Mouse (Mus musculus) intestine, postnatal 0 days (tissue): ENCODE measurements around the gene Vgll2. TPM values are rescaled to one million over a fixed set of nuclear protein-coding genes. Genes with fewer than 3 reads are reported as not detected.
A peak's percentile ranks its signal among the peaks of the same experiment; 100 is the strongest.

Experiments used
- ATAC-seq: fragments of 200-750 bp; cut with Nextera tagmentation; 2 replicates; pipeline ENCODE4 v1.8.0; 2017; ENCODE audit warnings: mild to moderate bottlenecking, moderate TSS enrichment, moderate library complexity
- H3K27ac ChIP-seq: fragments of 300-500 bp; sonication (generic); 2 replicates; pipeline ENCODE4 v1.5.1; 2014; ENCODE audit warnings: mild to moderate bottlenecking, low read depth, low read length, moderate library complexity
- H3K27me3 ChIP-seq: fragments of 300-500 bp; sonication (generic); replicated peaks from 2 replicates; pipeline ENCODE4 v1.6.1; 2014; ENCODE audit warnings: low read length, mixed read lengths; ENCODE audit not compliant: control insufficient read depth, insufficient read depth
- H3K36me3 ChIP-seq: fragments of 300-500 bp; sonication (generic); 2 replicates; pipeline ENCODE4 v1.6.1; 2014; ENCODE audit warnings: mild to moderate bottlenecking, moderate library complexity; ENCODE audit not compliant: control insufficient read depth, insufficient read depth
- H3K4me1 ChIP-seq: fragments of 300-500 bp; sonication (generic); replicated peaks from 2 replicates; pipeline ENCODE4 v1.6.1; 2014; ENCODE audit warnings: antibody characterized with exemption, low read length, mixed read lengths; ENCODE audit not compliant: control insufficient read depth, insufficient read depth
- H3K4me2 ChIP-seq: fragments of 300-500 bp; sonication (generic); replicated peaks from 2 replicates; pipeline ENCODE4 v1.6.1; 2014; ENCODE audit warnings: low read depth, mild to moderate bottlenecking, moderate library complexity
- H3K4me3 ChIP-seq: fragments of 300-500 bp; sonication (generic); 2 replicates; pipeline ENCODE4 v1.5.1; 2014; ENCODE audit warnings: low read depth, low read length
- H3K9ac ChIP-seq: fragments of 300-500 bp; sonication (generic); 2 replicates; pipeline ENCODE4 v1.6.1; 2014; ENCODE audit warnings: mild to moderate bottlenecking, low read depth, low read length
- H3K9me3 ChIP-seq: fragments of 300-500 bp; sonication (generic); 2 replicates; pipeline ENCODE4 v1.6.1; 2016; ENCODE audit warnings: mixed run types; ENCODE audit not compliant: control insufficient read depth
- CTCF ChIP-seq: sonication (generic); IDR thresholded peaks from 2 replicates; pipeline ENCODE4 v1.5.1; 2016; ENCODE audit warnings: low read depth, mild to moderate bottlenecking, control low read depth, antibody characterized with exemption, moderate library complexity
- WGBS: fragments of 180-500 bp; shearing (Covaris S2); extraction: QIAGEN DNeasy Blood & Tissue Kit; methylation state at CpG from one replicate; pipeline ENCODE4 v1.1.7; 2014; 5-methylcytosine and 5-hydroxymethylcytosine counted together
- polyA plus RNA-seq: library from polyadenylated mRNA; unstranded; fragments of >200 nt; fragmentation: Nextera tagmentation; extraction: Ambion mirVana; gene quantifications from 2 replicates; pipeline ENCODE4 v1.2.1, GENCODE M21; 2015

Gene Vgll2
- not detected in 2 replicates for polyA plus RNA-seq

DNA sequence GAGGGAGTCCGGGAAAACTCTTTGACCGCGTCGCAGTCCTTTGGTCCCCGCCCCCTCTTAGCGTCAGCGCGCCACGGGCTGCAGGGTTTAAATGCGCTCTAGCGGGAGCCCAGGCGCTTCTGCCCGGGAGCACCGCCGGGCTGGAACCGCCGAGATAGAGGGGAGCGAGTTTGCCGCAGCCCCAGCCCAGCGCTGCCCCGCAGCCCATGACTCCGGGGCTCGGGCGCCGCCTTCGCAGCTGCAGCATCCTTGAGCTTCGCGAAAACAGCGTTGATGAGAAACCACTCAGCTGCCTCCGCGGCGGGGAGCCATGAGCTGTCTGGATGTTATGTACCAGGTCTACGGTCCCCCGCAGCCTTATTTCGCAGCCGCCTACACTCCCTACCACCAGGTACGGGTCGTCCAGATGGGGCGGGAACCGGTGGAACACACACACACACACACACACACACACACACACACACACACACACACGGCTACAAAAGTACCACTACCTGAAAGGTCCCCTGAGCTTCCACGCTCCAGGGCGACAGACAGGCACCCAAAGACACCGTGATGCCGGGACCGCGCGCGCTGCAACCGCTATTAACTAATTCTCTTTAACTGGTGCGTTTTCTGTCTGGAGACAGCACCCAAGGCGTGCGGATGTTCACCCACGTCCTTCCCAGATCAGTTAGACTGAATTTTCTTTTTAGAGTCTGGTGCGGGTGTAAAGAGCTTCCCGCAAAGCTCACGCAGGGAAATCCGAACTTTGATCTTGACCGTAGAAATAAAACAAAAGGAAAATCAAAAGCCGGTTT lies at the start of gene Vgll2:
Gene Vgll2, plus strand, starts transcription at position 90 of the 800 bp plus-strand sequence.
- Histone ChIP-seq H3K36me3 (no peaks in the 10 kb centered on the region), H3K9ac (no peak within 1 kb of the TSS), H3K27me3 (peaks cover 80% of the 10 kb centered on the region), H3K4me3 (peak within 1 kb of the TSS; percentile 45), H3K9me3 (no peaks in the 10 kb centered on the region), H3K27ac (no peak within 1 kb of the TSS), H3K4me2 (peak within 1 kb of the TSS; percentile 79), H3K4me1 (no peaks in the 10 kb centered on the region)
- under 1% methylated on average over 53 of the region's 60 CpGs for WGBS
- TF ChIP-seq CTCF = no peak
- no peak for ATAC-seq

DNA sequence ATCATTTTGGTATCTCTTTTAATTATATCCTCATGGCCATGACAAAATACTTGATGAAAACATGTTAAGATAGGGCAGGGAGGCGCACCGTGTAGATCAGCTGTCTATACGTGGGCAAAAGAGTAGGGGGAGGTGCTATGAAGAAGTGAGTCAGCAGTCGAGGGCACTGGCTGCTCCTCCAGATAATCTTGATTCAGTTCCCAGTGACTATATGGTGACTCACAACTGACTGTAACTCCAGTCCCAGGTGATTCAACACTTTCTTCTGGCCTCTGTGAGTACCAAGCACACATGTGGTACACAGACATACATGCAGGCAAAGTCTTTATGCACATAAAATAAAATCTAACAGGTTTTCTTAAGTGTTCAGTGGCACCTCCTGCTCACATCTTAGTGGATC lies 47.2 kb upstream of the Vgll2 start:
- Histone ChIP-seq H3K4me3 (no peak overlapping the region), H3K27ac (no peak overlapping the region), H3K36me3 (no peaks in the 10 kb centered on the region), H3K4me1 (no peaks in the 10 kb centered on the region), H3K9ac (no peak overlapping the region), H3K4me2 (no peak overlapping the region), H3K9me3 (no peaks in the 10 kb centered on the region), H3K27me3 (no peaks in the 10 kb centered on the region)
- 69% methylated on average over 4 of the region's 4 CpGs for WGBS
- no peak for TF ChIP-seq CTCF
- no peak for ATAC-seq

DNA sequence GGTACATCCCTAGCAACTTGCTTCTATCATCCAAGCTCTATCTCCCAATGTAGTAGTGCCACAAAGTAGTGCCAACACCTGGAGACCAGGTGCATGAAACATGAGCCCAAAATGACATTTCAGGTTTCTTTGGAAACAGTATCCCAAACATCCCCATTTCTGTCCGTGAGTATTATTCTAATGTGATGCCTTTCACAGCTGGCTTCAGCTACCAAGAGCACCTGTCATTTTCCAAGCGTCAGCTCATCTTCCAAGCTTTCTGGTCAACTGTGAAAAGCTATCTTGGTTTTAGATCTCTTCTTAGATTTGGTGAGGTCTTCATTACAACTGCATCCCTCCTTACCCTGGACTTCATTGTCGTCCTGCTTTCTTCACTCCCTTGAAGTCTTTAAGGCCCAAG lies 46.7 kb upstream of the Vgll2 start:
- Histone ChIP-seq H3K4me1 (no peaks in the 10 kb centered on the region), H3K36me3 (no peaks in the 10 kb centered on the region), H3K27me3 (no peaks in the 10 kb centered on the region), H3K4me2 (no peak overlapping the region), H3K4me3 (no peak overlapping the region), H3K9ac (no peak overlapping the region), H3K9me3 (no peaks in the 10 kb centered on the region), H3K27ac (no peak overlapping the region)
- no peak for ATAC-seq
- no peak for TF ChIP-seq CTCF
- 83% methylated on average over 3 of the region's 3 CpGs for WGBS

DNA sequence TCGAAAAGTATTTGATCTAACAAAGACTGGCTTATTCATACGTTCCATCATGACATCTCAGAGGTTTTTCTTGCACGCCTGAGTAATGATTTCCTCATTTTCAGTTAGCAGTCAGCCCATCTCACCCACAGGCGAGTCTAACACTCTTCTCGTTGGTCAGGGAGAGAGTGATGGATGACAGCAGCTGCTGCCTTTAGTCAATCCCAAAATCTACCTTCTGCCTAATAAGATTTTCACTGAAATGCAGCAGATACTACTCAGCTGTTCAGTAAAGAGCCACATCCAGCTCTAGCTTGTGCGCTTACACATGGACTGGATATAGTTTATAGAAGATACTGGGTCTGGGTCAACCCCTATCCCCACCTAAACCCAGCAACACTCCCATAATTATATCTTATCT lies 40.7 kb upstream of the Vgll2 start:
- Histone ChIP-seq H3K27ac (no peak overlapping the region), H3K4me1 (no peaks in the 10 kb centered on the region), H3K36me3 (no peaks in the 10 kb centered on the region), H3K4me2 (no peak overlapping the region), H3K4me3 (no peak overlapping the region), H3K9ac (no peak overlapping the region), H3K9me3 (no peaks in the 10 kb centered on the region), H3K27me3 (no peaks in the 10 kb centered on the region)
- no peak for TF ChIP-seq CTCF
- no peak for ATAC-seq
- 73% methylated on average over 6 of the region's 6 CpGs for WGBS

DNA sequence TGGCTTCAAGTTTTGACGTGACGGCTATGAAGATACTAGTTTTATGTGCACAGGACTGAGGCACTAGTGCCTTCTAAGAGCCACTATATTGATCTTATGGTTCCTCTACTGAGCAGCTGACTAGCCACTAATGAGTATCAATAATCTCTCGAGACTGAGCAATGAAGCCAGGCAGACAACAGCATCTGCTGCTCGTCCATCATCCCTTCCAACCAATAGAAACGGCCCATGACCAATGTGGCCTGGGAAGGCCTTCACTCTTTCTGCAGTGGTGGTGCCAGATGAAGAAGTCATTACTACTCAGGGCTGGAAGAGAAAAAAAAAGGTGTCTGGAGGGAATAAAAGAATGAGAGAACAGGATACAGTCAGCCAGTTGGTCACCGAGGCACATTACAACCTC lies 39.9 kb upstream of the Vgll2 start:
- no peak for TF ChIP-seq CTCF
- WGBS = 82% methylated on average over 6 of the region's 6 CpGs
- no peak overlapping the region for H3K27ac ChIP-seq
- no peak overlapping the region for H3K4me3 ChIP-seq
- H3K4me1 ChIP-seq = no peaks in the 10 kb centered on the region
- H3K9me3 ChIP-seq = no peaks in the 10 kb centered on the region
- no peak for ATAC-seq
- H3K4me2 ChIP-seq = no peak overlapping the region
- H3K27me3 ChIP-seq = no peaks in the 10 kb centered on the region
- no peak overlapping the region for H3K9ac ChIP-seq
- H3K36me3 ChIP-seq = no peaks in the 10 kb centered on the region

DNA sequence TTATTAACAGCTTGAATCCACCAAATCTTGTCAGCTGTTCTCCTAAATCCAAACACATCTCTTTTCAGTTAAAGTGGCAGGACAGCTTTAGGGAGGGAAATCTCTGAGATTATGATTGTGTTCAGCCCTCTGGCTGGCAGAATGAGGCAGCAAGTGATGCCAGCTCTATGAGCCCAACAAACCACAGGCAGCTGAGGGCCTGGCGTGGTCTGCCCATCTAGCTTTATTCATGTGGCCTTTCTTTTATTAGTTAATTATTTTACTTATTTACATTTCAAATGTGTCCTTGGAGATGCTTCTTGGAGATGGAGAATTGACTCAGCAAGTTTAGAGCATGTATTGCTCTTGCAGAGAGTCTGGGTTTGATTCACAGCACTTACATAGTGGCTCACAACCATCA lies 3.8 kb upstream of the Vgll2 start:
- no peak for ATAC-seq
- Histone ChIP-seq H3K9ac (no peak overlapping the region), H3K4me1 (no peaks in the 10 kb centered on the region), H3K27me3 (peaks cover 41% of the 10 kb centered on the region), H3K4me2 (no peak overlapping the region), H3K9me3 (no peaks in the 10 kb centered on the region), H3K4me3 (no peak overlapping the region), H3K27ac (no peak overlapping the region), H3K36me3 (no peaks in the 10 kb centered on the region)
- no peak for TF ChIP-seq CTCF
- WGBS = 76% methylated on average over 1 of the region's 1 CpGs

DNA sequence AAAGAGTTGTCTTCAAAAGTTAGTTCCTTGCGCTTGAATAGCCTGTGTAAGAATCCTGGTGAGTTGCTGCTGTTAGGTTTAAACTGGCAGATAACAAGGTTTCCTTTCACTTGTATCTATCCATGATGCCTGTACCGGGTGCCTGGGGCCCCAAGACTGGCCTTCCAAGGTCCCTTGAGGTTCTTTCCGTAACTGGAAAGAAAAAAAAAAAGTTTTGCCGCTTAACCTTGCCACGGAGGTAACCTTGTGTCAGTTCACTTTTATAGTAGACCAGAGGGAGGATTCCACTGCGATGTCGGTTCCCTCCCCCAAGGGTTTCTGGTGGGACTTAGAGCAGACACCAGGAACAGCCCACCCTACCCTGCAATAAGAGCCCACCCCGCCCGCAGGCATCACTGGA lies 1.1 kb upstream of the Vgll2 start:
- TF ChIP-seq CTCF = no peak
- no peaks in the 10 kb centered on the region for H3K36me3 ChIP-seq
- peaks cover 68% of the 10 kb centered on the region for H3K27me3 ChIP-seq
- H3K9me3 ChIP-seq = no peaks in the 10 kb centered on the region
- H3K4me2 ChIP-seq = no peak overlapping the region
- no peaks in the 10 kb centered on the region for H3K4me1 ChIP-seq
- WGBS = 4% methylated on average over 9 of the region's 9 CpGs
- no peak overlapping the region for H3K4me3 ChIP-seq
- H3K9ac ChIP-seq = no peak overlapping the region
- no peak for ATAC-seq
- no peak overlapping the region for H3K27ac ChIP-seq
